Mouse (Mus musculus) kidney, postnatal 14 days (tissue): ENCODE measurements at regions not wholly inside any gene's neighbourhood (a gene's known extent, or its start where the extent isn't known, plus 50 kb on each side); places are given as distances from the start of the nearest gene placed in this dataset.

Source experiments
- DNase-seq: peaks from one replicate; pipeline ENCODE4 v3.0.0; 2022; ENCODE audit warnings: mixed read lengths

GRCm38 (mm10) chr8:127994898-127995297, 363.5 kb upstream of the Nrp1 start:
- DNase-seq: no peak

GRCm38 (mm10) chr8:127995490-127995889, 362.9 kb upstream of the Nrp1 start:
- no peak for DNase-seq

- no peak for DNase-seq
Observed at GRCm38 (mm10) chr8:128002386-128002785, 356.0 kb upstream of the Nrp1 start.

GRCm38 (mm10) chr8:128002806-128003205, 355.6 kb upstream of the Nrp1 start:
- DNase-seq: no peak

GRCm38 (mm10) chr8:128003385-128003784, 355.0 kb upstream of the Nrp1 start:
- no peak for DNase-seq

GRCm38 (mm10) chr8:128003881-128004286, 354.5 kb upstream of the Nrp1 start:
- no peak for DNase-seq

GRCm38 (mm10) chr8:128009393-128010010, 348.9 kb upstream of the Nrp1 start:
- DNase-seq: peak; percentile 20

GRCm38 (mm10) chr8:128017171-128017570, 341.2 kb upstream of the Nrp1 start:
- DNase-seq: no peak

GRCm38 (mm10) chr8:128023661-128024060, 334.7 kb upstream of the Nrp1 start:
- no peak for DNase-seq

- peak; percentile 70 for DNase-seq
Observed at GRCm38 (mm10) chr8:128024774-128025222, 333.6 kb upstream of the Nrp1 start.

- DNase-seq: peak; percentile 84
Observed at GRCm38 (mm10) chr8:128025251-128025856, 333.1 kb upstream of the Nrp1 start.

- no peak for DNase-seq
Observed at GRCm38 (mm10) chr8:128026981-128027380, 331.4 kb upstream of the Nrp1 start.

GRCm38 (mm10) chr8:128030335-128031280, 327.8 kb upstream of the Nrp1 start:
- no peak for DNase-seq

GRCm38 (mm10) chr8:128034127-128034526, 324.3 kb upstream of the Nrp1 start:
- no peak for DNase-seq

- no peak for DNase-seq
Observed at GRCm38 (mm10) chr8:128035672-128036071, 322.7 kb upstream of the Nrp1 start.

- DNase-seq: no peak
Observed at GRCm38 (mm10) chr8:128039341-128040064, 318.9 kb upstream of the Nrp1 start.

GRCm38 (mm10) chr8:128042877-128043276, 315.5 kb upstream of the Nrp1 start:
- DNase-seq: no peak

GRCm38 (mm10) chr8:128043392-128043791, 315.0 kb upstream of the Nrp1 start:
- DNase-seq: no peak

GRCm38 (mm10) chr8:128056251-128056650, 302.2 kb upstream of the Nrp1 start:
- DNase-seq: no peak

- DNase-seq: no peak
Observed at GRCm38 (mm10) chr8:128057845-128058244, 300.6 kb upstream of the Nrp1 start.

- no peak for DNase-seq
Observed at GRCm38 (mm10) chr8:128059817-128060216, 298.6 kb upstream of the Nrp1 start.

- DNase-seq: no peak
Observed at GRCm38 (mm10) chr8:128064211-128064610, 294.2 kb upstream of the Nrp1 start.

- DNase-seq: no peak
Observed at GRCm38 (mm10) chr8:128065127-128065526, 293.3 kb upstream of the Nrp1 start.
